Mouse (Mus musculus): ENCODE data around the gene Hat1.

- TF ChIP-seq CTCF (IDR thresholded peaks at IDR 0.05; ENCODE audit: insufficient read depth, low read length) (no peak), POLR2A (IDR thresholded peaks at IDR 0.05; ENCODE audit: borderline replicate concordance, extremely low read depth, low read depth, low read length) (no peak)
These were observed 69.9 kb downstream of the Hat1 start for GRCm38 (mm10) chr2:71458624-71459023.
